Mouse (Mus musculus) intestine, embryonic 15.5 days (tissue): ENCODE results near the gene Gm20695. TPM values are rescaled to one million over a fixed set of nuclear protein-coding genes. Genes with fewer than 3 reads are reported as not detected.

Source experiments
- ATAC-seq: fragments of 200-750 bp; cut with Nextera tagmentation; 2 replicates; pipeline ENCODE4 v1.8.0; 2017; ENCODE audit warnings: moderate TSS enrichment, moderate library complexity
- H3K27ac ChIP-seq: fragments of 300-500 bp; sonication (generic); 2 replicates; pipeline ENCODE4 v1.5.1; 2015; ENCODE audit warnings: mild to moderate bottlenecking, inconsistent platforms
- H3K27me3 ChIP-seq: fragments of 300-500 bp; sonication (generic); replicated peaks from 2 replicates; pipeline ENCODE4 v1.6.1; 2015; ENCODE audit warnings: inconsistent platforms
- H3K36me3 ChIP-seq: fragments of 300-500 bp; sonication (generic); 2 replicates; pipeline ENCODE4 v1.6.1; 2015; ENCODE audit warnings: inconsistent platforms
- H3K4me1 ChIP-seq: fragments of 300-500 bp; sonication (generic); replicated peaks from 2 replicates; pipeline ENCODE4 v1.6.1; 2015; ENCODE audit warnings: inconsistent platforms
- H3K4me2 ChIP-seq: fragments of 300-500 bp; sonication (generic); replicated peaks from 2 replicates; pipeline ENCODE4 v1.6.1; 2015; ENCODE audit warnings: mild to moderate bottlenecking, inconsistent platforms
- H3K4me3 ChIP-seq: fragments of 300-500 bp; sonication (generic); replicated peaks from 2 replicates; pipeline ENCODE4 v1.5.1; 2015; ENCODE audit warnings: inconsistent platforms
- H3K9ac ChIP-seq: fragments of 300-500 bp; sonication (generic); 2 replicates; pipeline ENCODE4 v1.6.1; 2015; ENCODE audit warnings: inconsistent platforms
- H3K9me3 ChIP-seq: fragments of 300-500 bp; sonication (generic); 2 replicates; pipeline ENCODE4 v1.6.1; 2016; ENCODE audit warnings: inconsistent platforms
- WGBS: fragments of 180-500 bp; shearing (Covaris S2); methylation state at CpG from one replicate; pipeline ENCODE4 v1.1.7; 2015; 5-methylcytosine and 5-hydroxymethylcytosine counted together
- polyA plus RNA-seq: library from polyadenylated mRNA; unstranded; fragments of >200 nt; fragmentation: Nextera tagmentation; extraction: Ambion mirVana; gene quantifications from 2 replicates; pipeline ENCODE4 v1.2.1, GENCODE M21; 2015

The Gm20695 gene
- polyA plus RNA-seq, 1 experiment from 2014 or later = 1.6 TPM

DNA sequence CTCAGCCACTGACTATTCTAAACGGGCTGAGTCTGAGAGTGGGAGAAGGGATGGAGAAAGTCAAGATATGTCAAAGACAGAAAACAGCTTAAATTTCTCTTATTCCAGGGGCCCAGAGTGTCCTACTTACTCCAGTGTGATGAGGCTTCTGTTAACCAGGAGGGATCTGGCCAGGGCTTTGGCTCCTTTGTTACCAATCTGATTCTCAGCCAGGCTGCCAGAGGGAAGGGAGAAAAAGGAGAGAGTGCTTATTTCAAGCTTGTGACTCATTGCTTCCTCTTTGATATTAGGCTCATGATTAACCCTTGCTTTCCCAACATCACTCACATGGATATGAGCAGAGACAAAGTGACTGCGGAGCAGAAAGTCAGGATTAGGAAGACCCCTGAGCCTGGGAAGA, 74.8 kb downstream of the Gm20695 start:
- no peaks in the 10 kb centered on the region for H3K4me1 ChIP-seq
- no peaks in the 10 kb centered on the region for H3K27me3 ChIP-seq
- no peaks in the 10 kb centered on the region for H3K36me3 ChIP-seq
- no peak overlapping the region for H3K4me2 ChIP-seq
- no peak overlapping the region for H3K27ac ChIP-seq
- 55% methylated on average over 2 of the region's 2 CpGs for WGBS
- no peak overlapping the region for H3K9ac ChIP-seq
- ATAC-seq = no peak
- no peak overlapping the region for H3K4me3 ChIP-seq
- H3K9me3 ChIP-seq = no peaks in the 10 kb centered on the region

DNA sequence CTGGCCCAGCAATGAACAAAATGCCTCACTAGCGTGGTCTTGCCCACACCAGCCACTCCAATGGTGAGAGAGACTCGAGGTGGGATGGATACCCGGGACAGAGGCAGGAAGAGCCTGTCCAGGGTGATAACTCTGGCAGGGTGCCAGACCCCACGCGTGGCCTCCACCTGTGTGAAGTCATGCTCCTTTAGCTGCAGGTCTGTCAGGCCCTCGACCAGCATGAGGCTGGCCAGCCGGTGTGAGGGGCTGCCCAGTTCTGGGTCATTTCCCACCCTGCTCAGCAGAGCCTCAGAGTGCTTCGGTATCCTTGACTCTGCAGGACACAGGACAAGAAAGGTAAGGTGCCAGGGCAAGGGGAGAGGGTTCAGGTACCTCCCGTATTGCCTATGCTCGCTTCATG, 80.5 kb downstream of the Gm20695 start:
- Histone ChIP-seq H3K27me3 (no peaks in the 10 kb centered on the region), H3K4me1 (no peaks in the 10 kb centered on the region), H3K4me3 (no peak overlapping the region), H3K4me2 (no peak overlapping the region), H3K36me3 (no peaks in the 10 kb centered on the region), H3K27ac (no peak overlapping the region), H3K9ac (no peak overlapping the region), H3K9me3 (no peaks in the 10 kb centered on the region)
- ATAC-seq = peak; percentile 37
- WGBS = 74% methylated on average over 10 of the region's 10 CpGs

GRCm38 (mm10) chr16:3965534-3965933, 81.1 kb downstream of the Gm20695 start:
- ATAC-seq = peak; percentile 85
- H3K4me3 ChIP-seq = no peak overlapping the region
- H3K9ac ChIP-seq = no peak overlapping the region
- H3K4me2 ChIP-seq = no peak overlapping the region
- H3K27ac ChIP-seq = no peak overlapping the region
- H3K9me3 ChIP-seq = no peaks in the 10 kb centered on the region
- no peaks in the 10 kb centered on the region for H3K4me1 ChIP-seq
- no peaks in the 10 kb centered on the region for H3K36me3 ChIP-seq
- H3K27me3 ChIP-seq = no peaks in the 10 kb centered on the region
- 79% methylated on average over 3 of the region's 3 CpGs for WGBS

Other genes starting within 250 kb of the Gm20695 start
- gene Mefv, start 166.6 kb upstream of the Gm20695 start, polyA plus RNA-seq = 0.19 TPM in 1 of 2 replicates, not detected in the other
- gene Zfp263, start 140.6 kb upstream of the Gm20695 start, polyA plus RNA-seq = 38.6 and 40.1 TPM in 2 replicates
- gene Olfr15, start 53.8 kb upstream of the Gm20695 start, polyA plus RNA-seq = not detected in 2 replicates
- gene Zfp174, start 37.4 kb upstream of the Gm20695 start, polyA plus RNA-seq = 1.0 TPM in 2 replicates
- gene Naa60, start 12.3 kb upstream of the Gm20695 start, polyA plus RNA-seq = 38.4 and 42.6 TPM in 2 replicates
- gene Zfp597, start 87 bp upstream of the Gm20695 start, polyA plus RNA-seq = 4.2 and 5.1 TPM in 2 replicates
- 5.0 and 6.2 TPM in 2 replicates for gene 1700037C18Rik, start 24.0 kb downstream of the Gm20695 start, polyA plus RNA-seq
- 18.1 and 21.5 TPM in 2 replicates for gene Cluap1, start 24.2 kb downstream of the Gm20695 start, polyA plus RNA-seq
- 1.00 and 1.0 TPM in 2 replicates for gene Nlrc3, start 92.0 kb downstream of the Gm20695 start, polyA plus RNA-seq
- 12.5 and 15.1 TPM in 2 replicates for gene Slx4, start 119.1 kb downstream of the Gm20695 start, polyA plus RNA-seq
- 2.7 and 2.9 TPM in 2 replicates for gene Dnase1, start 152.3 kb downstream of the Gm20695 start, polyA plus RNA-seq
- gene Trap1, start 193.2 kb downstream of the Gm20695 start, polyA plus RNA-seq = 115 and 116 TPM in 2 replicates